Mouse (Mus musculus) midbrain, embryonic 11.5 days (tissue): ENCODE measurements at regions not wholly inside any gene's neighbourhood (a gene's known extent, or its start where the extent isn't known, plus 50 kb on each side); places are given as distances from the start of the nearest gene placed in this dataset.

ENCODE experiments used
- ATAC-seq: fragments of 200-750 bp; cut with Nextera tagmentation; 2 replicates; pipeline ENCODE4 v1.8.0; 2017; ENCODE audit warnings: moderate TSS enrichment, moderate library complexity; ENCODE audit not compliant: low FRiP score
- DNase-seq: peaks from one replicate; pipeline ENCODE4 v3.0.0; 2015; ENCODE audit warnings: low spot score; ENCODE audit errors: missing footprints
- H3K27ac ChIP-seq: fragments of 300-500 bp; sonication (generic); 2 replicates; pipeline ENCODE4 v1.5.1; 2014; ENCODE audit warnings: low read depth, low read length
- H3K27me3 ChIP-seq: fragments of 300-500 bp; sonication (generic); 2 replicates; pipeline ENCODE4 v1.6.1; 2014; ENCODE audit warnings: mild to moderate bottlenecking, low read length, moderate library complexity, mixed read lengths; ENCODE audit not compliant: control insufficient read depth, insufficient read depth
- H3K36me3 ChIP-seq: fragments of 300-500 bp; sonication (generic); 2 replicates; pipeline ENCODE4 v1.6.1; 2014; ENCODE audit warnings: mild to moderate bottlenecking, low read length, moderate library complexity, mixed read lengths; ENCODE audit not compliant: control insufficient read depth, insufficient read depth
- H3K4me1 ChIP-seq: fragments of 300-500 bp; sonication (generic); 2 replicates; pipeline ENCODE4 v1.6.1; 2014; ENCODE audit warnings: low read length; ENCODE audit not compliant: control insufficient read depth, insufficient read depth
- H3K4me2 ChIP-seq: fragments of 300-500 bp; sonication (generic); 2 replicates; pipeline ENCODE4 v1.6.1; 2014; ENCODE audit warnings: mild to moderate bottlenecking, moderate library complexity
- H3K4me3 ChIP-seq: fragments of 300-500 bp; sonication (generic); 2 replicates; pipeline ENCODE4 v1.5.1; 2014; ENCODE audit warnings: low read depth, low read length
- H3K9ac ChIP-seq: fragments of 300-500 bp; sonication (generic); 2 replicates; pipeline ENCODE4 v1.6.1; 2014; ENCODE audit warnings: low read length
- H3K9me3 ChIP-seq: fragments of 300-500 bp; sonication (generic); 2 replicates; pipeline ENCODE4 v1.6.1; 2016; ENCODE audit warnings: low read length; ENCODE audit not compliant: control insufficient read depth
- WGBS: fragments of 180-500 bp; shearing (Covaris S2); extraction: QIAGEN DNeasy Blood & Tissue Kit; methylation state at CpG from one replicate; pipeline ENCODE4 v1.1.7; 2014; 5-methylcytosine and 5-hydroxymethylcytosine counted together

DNA sequence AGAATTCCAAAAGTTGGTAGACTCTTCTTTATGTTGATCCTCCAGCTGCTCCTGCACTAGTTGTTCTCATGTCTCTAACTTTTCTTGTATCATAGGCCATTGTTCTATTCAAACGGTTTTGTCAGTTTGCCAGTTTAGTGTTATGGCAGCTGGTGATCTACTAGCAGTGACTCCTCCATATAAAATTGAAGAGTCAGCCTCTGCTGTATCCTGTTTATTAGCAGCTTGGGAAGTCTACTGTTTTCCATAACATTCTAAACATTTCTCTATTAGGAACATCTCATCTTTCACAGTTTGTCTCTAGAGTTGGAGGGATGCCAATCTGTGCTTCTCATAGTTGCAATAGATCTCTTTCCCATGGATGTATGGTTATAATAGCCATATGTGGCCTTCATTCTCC, 58.6 kb downstream of the Drd1 start:
- Histone ChIP-seq H3K27me3 (no peaks in the 10 kb centered on the region), H3K4me3 (no peak overlapping the region), H3K36me3 (no peaks in the 10 kb centered on the region), H3K9ac (no peak overlapping the region), H3K27ac (no peak overlapping the region), H3K4me2 (no peak overlapping the region), H3K9me3 (no peaks in the 10 kb centered on the region), H3K4me1 (no peaks in the 10 kb centered on the region)
- ATAC-seq: no peak
- no peak for DNase-seq
- 85% methylated on average over 1 of the region's 1 CpGs for WGBS

GRCm38 (mm10) chr13:53992863-53993451, 62.5 kb downstream of the Drd1 start:
- DNase-seq (no peak), ATAC-seq (no peak)
- Histone ChIP-seq H3K4me1 (no peaks in the 10 kb centered on the region), H3K27ac (no peak overlapping the region), H3K9me3 (no peaks in the 10 kb centered on the region), H3K36me3 (no peaks in the 10 kb centered on the region), H3K27me3 (no peaks in the 10 kb centered on the region), H3K4me3 (no peak overlapping the region), H3K9ac (no peak overlapping the region), H3K4me2 (no peak overlapping the region)
- 86% methylated on average over 7 of the region's 7 CpGs for WGBS

DNA sequence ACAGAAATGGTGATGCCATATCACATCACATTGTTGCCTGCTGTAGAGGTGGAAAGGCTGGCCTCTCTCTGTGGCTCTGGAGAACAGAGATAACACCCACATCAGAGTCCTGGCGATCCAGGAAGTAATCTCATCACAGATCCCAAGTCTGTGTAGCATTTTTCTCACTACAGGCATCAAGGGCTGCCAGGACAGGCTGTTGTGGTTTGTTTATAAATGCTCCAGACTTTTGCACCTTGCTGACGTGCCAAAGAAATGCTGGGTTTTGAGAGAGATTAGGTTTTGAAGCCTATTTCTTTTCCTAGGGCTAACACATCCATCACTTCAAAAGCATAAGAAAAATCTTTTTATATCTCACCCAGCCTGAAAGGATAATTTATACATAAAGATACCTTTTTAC, 76.3 kb downstream of the Drd1 start:
- DNase-seq: no peak
- ATAC-seq: no peak
- Histone ChIP-seq H3K4me1 (no peaks in the 10 kb centered on the region), H3K4me2 (no peak overlapping the region), H3K9ac (no peak overlapping the region), H3K36me3 (no peaks in the 10 kb centered on the region), H3K4me3 (no peak overlapping the region), H3K27me3 (no peaks in the 10 kb centered on the region), H3K9me3 (no peaks in the 10 kb centered on the region), H3K27ac (no peak overlapping the region)
- 65% methylated on average over 2 of the region's 2 CpGs for WGBS

DNA sequence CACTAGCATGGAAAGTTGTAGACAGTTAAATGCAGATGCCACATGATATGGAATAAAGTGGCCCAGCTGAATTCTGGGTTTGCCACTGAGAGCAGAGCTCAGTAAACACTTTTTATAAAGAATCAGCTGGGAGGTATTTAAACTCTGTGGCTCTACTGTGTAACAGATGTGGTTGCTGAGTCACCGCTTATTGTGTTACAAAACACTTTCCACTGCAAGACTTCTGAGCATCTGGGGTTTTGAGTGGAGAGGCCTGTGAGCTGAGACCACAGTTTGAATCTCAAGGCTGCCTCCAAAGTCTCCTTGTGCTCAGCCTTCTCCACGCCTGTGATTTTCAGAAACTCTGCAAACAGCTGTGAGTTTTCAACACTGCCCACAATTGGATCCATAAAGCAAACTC, 86.1 kb downstream of the Drd1 start:
- H3K4me3 ChIP-seq: no peak overlapping the region
- peaks cover 3% of the 10 kb centered on the region for H3K9me3 ChIP-seq
- WGBS: 83% methylated on average over 2 of the region's 2 CpGs
- DNase-seq (no peak), ATAC-seq (no peak)
- no peaks in the 10 kb centered on the region for H3K27me3 ChIP-seq
- no peaks in the 10 kb centered on the region for H3K4me1 ChIP-seq
- no peak overlapping the region for H3K9ac ChIP-seq
- H3K36me3 ChIP-seq: no peaks in the 10 kb centered on the region
- no peak overlapping the region for H3K27ac ChIP-seq
- no peak overlapping the region for H3K4me2 ChIP-seq

- H3K27ac ChIP-seq: no peak overlapping the region
- H3K4me2 ChIP-seq: no peak overlapping the region
- no peak overlapping the region for H3K4me3 ChIP-seq
- H3K36me3 ChIP-seq: no peaks in the 10 kb centered on the region
- no peak overlapping the region for H3K9ac ChIP-seq
- ATAC-seq (no peak), DNase-seq (no peak)
- H3K9me3 ChIP-seq: no peaks in the 10 kb centered on the region
- no peaks in the 10 kb centered on the region for H3K27me3 ChIP-seq
- 91% methylated on average over 15 of the region's 15 CpGs for WGBS
- H3K4me1 ChIP-seq: no peaks in the 10 kb centered on the region
Observed at GRCm38 (mm10) chr13:53956167-53956566, 99.3 kb downstream of the Drd1 start.

GRCm38 (mm10) chr13:53948056-53948455, 107.4 kb downstream of the Drd1 start:
- Histone ChIP-seq H3K36me3 (no peaks in the 10 kb centered on the region), H3K27ac (no peak overlapping the region), H3K27me3 (no peaks in the 10 kb centered on the region), H3K4me1 (no peaks in the 10 kb centered on the region), H3K9ac (no peak overlapping the region), H3K4me3 (no peak overlapping the region), H3K9me3 (no peaks in the 10 kb centered on the region), H3K4me2 (no peak overlapping the region)
- no peak for DNase-seq
- ATAC-seq: no peak
- 0% methylated on average over 4 of the region's 4 CpGs for WGBS

DNA sequence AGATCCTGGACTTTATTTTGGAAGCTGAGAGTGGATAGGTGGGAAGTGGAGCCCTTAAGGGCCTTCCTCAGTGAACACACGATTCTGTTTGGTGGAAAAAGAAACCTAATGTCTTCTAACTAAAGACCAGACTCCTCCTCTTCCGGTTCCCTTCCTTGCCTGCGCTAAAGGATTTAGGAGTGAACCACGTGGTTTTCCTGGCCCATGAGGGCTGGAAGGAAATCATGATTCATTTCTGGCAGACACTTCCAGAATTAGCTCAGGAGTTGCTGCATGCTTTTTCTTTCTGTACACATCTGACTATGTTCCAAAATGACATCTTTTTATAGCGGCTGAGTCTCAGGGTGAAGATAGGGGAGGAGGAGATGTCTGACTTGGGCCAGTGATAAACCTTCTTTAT, 109.8 kb downstream of the Drd1 start:
- no peak for ATAC-seq
- DNase-seq: no peak
- 75% methylated on average over 5 of the region's 5 CpGs for WGBS

DNA sequence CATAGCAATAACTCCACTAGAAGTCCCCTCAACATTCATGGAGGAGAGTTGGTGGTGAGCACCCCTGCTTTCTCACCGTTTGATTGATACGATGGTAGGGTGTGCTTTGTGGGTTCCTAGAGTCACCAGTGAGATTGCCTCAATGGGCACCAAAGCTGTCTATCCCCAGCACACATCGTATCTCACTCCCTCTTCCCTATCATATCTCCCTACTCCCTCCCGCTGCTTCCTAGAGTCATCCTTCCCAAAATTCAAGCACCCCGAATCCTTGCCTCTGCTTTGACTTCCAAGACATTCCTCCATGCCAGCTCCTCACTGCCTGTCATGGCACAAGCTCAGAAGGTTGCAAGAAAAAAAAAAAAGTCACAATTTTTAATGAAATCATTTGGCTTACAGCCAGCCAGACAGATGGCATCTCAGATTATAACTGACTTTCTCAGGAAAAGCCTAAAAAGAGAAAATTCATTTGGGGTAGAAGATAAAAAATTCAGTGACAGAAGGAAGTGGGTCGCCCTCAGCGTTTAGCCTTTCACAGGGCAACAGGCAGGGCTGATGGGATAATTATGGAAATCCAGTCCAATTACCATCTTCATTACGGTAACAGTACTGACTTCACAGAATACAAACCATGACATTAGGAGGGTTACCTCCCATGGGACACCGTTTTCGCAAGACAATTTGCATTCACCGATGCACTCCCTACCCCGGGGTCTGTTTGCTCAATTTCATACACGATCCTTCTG, 114.3 kb downstream of the Drd1 start:
- WGBS: 84% methylated on average over 13 of the region's 13 CpGs
- Histone ChIP-seq H3K4me3 (no peak overlapping the region), H3K9ac (no peak overlapping the region), H3K9me3 (no peaks in the 10 kb centered on the region), H3K27me3 (no peaks in the 10 kb centered on the region), H3K4me2 (no peak overlapping the region), H3K27ac (no peak overlapping the region), H3K36me3 (no peaks in the 10 kb centered on the region), H3K4me1 (no peaks in the 10 kb centered on the region)
- DNase-seq (no peak), ATAC-seq (no peak)

More for the DNA sequence above, 109.8 kb downstream of the Drd1 start:
- Histone ChIP-seq H3K9me3 (no peaks in the 10 kb centered on the region), H3K4me3 (no peak overlapping the region), H3K27me3 (no peaks in the 10 kb centered on the region), H3K4me2 (no peak overlapping the region), H3K36me3 (no peaks in the 10 kb centered on the region), H3K4me1 (no peaks in the 10 kb centered on the region), H3K27ac (no peak overlapping the region), H3K9ac (no peak overlapping the region)

GRCm38 (mm10) chr13:53935174-53935699, 120.3 kb downstream of the Drd1 start:
- Histone ChIP-seq H3K4me1 (no peaks in the 10 kb centered on the region), H3K4me3 (no peak overlapping the region), H3K27ac (no peak overlapping the region), H3K4me2 (no peak overlapping the region), H3K36me3 (no peaks in the 10 kb centered on the region), H3K27me3 (no peaks in the 10 kb centered on the region), H3K9me3 (no peaks in the 10 kb centered on the region), H3K9ac (no peak overlapping the region)
- no peak for DNase-seq
- no peak for ATAC-seq
- WGBS: 88% methylated on average over 14 of the region's 14 CpGs
